Mouse (Mus musculus) retina, adult 2 months (tissue): ENCODE results near the gene Tm4sf19.

Experiments
- DNase-seq: peaks from one replicate; pipeline ENCODE4 v3.0.0-alpha.2; 2012; ENCODE audit warnings: low read depth, low spot score

Gene Tm4sf19

DNA sequence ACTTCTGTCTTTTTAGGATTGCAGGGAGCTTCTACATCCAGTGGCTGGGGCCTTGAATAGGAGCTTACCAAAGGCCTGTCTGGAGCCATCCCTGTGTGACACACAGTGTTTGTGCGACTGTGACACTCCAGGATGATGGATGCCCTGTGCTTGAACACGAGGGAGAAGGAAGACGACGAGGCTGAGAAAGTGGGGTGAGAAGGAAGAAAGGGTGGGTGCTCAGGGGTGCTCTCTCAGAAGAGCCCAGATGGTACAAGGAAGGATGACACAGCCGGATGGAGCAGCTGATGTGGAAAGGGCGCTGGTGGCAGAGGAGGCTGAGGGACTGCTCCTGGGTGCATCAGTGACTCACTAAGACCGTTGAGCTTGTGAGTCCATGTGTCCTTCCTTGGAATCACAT is at the start of gene Tm4sf19:
Tm4sf19 (plus strand) TSS at position 240 of the 400 bp plus-strand sequence.
- DNase-seq, result no peak

DNA sequence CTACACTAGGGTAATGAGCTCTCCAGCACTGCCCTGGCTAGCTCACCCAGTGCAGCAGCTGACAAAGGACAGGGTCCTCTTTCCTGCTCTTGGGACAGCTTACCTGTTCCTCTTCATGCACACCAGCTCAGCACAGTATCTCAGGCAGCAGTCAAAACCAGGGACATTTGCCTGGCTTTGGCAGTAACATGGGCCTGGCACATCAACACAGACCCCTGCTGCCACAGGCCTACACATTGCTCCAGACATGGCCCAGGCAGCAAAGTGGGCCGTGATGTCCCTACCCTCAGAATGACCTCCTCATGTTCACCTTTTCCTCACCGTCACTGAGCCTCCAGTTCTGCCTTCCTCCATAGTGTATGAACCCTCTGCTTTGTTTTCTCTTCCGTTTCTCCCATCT is 49.5 kb upstream of the Tm4sf19 start:
- no peak for DNase-seq

DNA sequence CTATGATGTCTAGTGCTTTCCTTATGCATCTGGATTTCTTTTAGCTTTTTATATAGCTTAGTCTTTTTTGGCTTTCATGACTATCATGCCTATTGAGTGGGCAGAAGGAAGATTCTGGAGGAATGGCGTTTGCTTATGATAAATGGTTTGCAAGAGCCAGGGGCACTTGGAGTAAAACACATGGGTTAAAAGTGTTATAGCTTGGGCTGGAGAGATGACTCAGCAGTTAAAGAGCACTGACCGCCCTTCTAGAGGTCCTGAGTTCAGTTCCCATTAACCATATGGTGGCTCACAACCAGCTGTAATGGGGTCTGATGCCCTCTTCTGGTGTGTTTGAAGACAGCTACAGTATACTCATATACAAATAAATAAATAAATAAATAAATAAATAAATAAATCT is 36.8 kb upstream of the Tm4sf19 start:
- DNase-seq, result no peak

DNA sequence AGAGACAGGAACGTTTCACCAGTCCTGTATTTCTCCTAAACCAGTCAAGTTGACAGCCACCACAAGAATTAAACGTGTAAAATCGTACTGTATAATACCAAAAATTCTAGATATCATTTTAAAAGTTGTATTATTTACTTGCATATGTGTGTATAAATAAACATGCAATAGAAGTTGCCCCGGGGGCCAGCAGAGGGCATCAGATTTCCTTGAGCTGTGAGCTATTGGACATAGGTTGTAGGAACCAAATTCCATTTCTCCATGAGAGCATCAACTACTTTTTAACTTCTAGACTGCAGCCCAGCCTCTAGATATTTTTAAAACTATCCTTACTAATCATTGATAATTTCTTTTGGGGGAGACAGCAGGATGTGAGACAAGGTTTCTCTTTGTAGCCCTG is 29.0 kb upstream of the Tm4sf19 start:
- DNase-seq, result no peak

DNA sequence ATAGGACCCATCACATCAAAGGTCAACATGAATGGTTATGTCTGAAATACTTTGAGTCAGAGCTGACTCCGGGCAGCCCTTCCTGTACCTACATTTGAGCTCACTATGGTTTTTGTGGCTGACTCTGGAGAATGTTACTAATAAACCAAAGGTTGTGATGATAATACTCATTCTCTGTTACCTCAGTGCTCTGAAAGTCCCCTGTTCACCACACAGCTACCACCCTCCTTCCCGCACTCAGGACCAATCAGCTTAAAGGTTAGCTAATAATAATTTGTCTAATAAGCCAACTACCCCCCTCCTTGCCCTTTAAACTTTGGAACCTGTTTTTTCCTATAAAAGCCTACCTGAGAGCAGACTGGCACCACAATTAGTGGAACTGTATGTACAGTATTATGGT is 20.7 kb upstream of the Tm4sf19 start:
- DNase-seq, result no peak

DNA sequence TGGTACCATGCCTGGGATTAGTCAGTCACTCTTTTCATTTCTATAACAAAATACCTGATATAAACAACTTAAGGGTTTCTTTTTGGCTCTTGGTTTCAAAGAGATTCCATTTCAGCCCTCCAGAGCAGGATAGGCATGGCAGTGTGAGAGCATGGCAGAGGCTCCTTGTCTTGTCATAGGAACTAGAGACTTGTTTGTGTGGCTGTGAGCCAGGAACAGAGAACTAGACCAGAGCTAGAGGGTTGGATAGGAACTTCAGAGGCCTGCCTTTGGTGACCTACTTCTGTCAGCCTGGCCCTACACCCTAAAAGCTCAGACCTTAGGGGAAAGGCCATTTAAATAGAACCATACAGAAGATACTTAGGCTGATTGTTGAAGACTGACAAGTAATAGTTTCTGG is 17.4 kb upstream of the Tm4sf19 start:
- no peak for DNase-seq

DNA sequence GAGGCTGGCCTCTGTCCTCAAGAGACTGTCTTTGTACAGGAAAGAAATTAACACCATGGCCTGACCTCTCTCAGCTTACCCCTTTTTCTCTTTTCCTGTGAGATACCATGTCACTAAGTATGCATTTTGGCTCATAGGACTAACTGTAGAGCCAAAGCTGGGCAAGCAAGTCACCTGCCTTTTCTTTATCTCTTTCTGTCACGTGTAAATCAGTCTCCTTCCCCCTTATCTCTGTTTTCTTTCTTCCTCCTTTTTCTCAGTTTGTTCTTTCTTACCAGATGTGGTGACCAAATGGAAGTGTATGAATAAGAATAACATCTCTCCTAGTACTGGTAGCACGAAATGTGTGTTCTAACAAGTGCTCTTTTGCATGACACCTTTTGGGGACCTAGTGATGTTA is 15.4 kb upstream of the Tm4sf19 start:
- no peak for DNase-seq

DNA sequence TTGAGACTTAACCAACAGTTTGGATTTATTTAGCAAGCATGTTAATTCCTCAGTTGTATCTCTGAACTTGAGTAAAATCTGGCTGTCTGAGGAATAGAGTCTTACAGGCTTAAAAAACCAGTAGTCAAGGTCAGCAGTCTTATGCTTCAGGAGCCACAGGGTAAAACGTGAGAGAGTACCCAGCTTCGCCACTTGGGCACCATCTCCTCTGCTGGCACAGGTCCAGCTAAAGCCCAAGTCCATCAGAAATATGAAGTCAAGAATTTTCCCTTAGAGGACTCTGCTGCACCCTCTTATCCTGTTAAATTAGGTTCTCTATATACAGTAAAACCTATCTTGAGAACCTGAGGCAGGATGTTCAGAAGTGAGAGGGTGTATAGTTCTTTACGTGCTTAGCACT is 13.5 kb upstream of the Tm4sf19 start:
- no peak for DNase-seq

DNA sequence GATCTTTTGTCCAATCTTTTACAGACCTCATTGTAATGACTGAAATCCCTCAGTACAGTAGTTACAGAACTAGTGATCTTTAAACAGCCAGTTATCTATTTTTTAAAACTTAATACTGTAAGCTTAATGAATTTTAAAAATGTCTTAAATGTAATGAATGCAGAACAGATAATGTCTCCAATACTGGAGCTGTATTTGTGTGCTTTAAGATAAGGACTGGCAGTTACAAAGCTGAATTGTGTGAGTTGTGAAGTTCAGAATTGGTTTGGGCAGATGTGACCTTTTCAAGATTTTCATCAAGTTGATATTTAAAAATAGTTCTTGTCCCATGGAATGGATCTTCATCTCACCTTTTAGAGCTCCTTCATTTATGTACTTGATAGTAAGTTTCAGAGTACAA is 11.3 kb upstream of the Tm4sf19 start:
- DNase-seq, result no peak

DNA sequence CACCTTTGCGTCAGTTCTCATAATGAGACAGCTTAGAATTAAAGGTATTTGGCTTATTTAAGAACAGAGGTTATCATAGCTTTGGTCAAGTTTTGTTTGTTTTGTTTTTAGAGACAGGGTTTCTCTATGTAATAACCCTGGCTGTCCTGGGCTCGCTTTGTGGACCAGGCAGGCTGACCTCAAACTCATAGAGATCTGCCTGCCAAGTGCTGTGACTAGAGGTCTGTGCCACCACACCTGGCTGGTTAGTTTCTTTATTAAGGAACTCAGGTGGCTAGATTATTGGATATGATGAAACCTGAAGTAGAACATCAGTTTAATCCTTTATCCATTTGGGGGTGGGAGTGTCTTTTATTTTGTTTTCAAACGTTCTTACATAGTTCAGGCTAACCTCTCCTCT is 10.5 kb upstream of the Tm4sf19 start:
- DNase-seq, result no peak

DNA sequence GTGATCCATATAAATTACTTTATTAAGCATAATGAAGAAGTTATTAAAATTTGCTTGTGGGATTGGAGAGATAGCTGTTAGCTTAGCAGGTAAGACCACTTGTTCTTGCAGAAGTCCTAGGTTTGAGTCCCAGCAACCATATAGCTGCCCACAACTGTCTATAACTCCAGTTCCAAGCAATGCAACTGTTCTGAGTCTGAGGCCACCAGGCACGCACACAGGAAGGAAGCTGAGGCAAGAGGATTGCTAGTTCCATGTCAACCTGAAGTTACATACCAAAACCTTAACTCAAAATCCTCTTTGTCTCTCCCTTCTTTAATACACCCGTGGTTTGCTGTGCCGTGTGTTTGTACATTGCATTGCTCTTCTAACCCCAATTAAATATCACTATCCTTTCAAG is 9.4 kb upstream of the Tm4sf19 start:
- DNase-seq, result no peak

DNA sequence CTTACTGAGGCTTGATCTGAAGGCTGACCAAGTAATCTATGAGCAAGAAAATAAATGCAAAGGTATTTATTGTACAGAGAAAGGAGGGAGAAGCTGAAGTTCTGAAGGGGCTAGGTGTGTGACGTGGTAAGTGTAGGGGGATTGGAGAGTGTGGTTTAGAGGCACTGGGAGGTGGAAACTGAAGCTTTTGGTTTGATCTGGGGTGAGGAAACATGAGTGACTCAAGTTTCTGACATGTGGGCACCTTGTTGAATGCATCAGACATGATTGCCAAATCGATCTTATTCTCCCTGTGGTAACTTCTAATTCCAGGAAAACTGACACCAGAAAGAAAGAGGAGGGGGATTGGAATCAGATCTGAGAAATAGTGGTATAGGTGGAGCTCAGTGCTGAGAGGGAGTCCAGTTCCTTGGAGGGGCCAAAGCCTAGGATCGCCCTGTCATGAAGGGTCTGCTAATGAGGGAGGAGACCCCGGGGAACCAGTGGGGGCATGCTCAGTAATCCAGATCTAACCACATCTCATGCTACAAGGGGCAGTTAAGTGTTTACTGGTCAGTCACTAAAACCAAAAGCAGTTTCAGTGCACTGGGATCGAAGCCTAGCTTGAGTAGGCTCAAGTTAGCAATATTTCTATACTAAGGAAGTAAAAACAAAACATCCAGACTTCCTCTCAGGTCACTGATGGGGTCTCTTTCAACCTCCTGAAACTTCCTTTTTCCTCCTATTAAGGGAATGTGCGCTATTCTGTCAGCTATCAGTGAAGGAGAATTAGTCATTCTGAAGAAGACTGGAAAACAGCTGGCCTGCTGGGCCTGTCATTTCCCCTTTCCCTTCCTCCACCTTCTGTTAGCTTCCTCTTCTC is 4.4 kb upstream of the Tm4sf19 start:
- no peak for DNase-seq

DNA sequence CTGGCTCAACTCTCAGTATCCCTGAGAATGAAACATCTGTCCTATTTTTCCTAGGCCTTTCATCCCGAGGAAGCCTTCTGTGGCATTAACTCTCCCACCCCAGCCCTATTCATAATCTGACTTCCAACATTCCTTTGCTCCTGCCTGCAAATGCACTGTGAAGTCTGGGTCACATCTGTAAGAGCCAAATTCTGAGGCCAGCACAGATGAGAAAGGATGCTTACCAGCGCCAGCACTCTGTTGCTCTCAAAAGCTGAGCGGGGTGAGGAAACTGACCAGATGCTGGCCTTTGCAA is 3.8 kb upstream of the Tm4sf19 start:
- DNase-seq, result no peak

DNA sequence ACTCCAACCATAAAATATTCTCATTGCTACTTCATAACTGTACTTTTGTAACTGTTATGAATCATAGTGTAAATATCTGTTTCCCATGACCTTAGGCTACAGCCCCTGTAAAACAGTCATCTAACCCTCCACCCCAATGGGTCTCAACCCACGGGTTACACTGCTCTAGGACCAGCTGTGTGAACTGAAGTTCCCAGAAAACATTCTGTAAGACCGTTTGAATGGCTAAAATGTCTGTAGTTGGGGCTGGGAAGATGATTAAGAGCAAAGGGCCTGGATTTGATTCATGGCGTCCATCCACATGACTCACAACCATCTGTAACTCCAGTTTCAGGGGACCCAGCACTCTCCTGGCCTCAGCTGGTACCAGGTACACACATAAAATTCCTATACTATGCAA is 2.1 kb upstream of the Tm4sf19 start:
- no peak for DNase-seq

DNA sequence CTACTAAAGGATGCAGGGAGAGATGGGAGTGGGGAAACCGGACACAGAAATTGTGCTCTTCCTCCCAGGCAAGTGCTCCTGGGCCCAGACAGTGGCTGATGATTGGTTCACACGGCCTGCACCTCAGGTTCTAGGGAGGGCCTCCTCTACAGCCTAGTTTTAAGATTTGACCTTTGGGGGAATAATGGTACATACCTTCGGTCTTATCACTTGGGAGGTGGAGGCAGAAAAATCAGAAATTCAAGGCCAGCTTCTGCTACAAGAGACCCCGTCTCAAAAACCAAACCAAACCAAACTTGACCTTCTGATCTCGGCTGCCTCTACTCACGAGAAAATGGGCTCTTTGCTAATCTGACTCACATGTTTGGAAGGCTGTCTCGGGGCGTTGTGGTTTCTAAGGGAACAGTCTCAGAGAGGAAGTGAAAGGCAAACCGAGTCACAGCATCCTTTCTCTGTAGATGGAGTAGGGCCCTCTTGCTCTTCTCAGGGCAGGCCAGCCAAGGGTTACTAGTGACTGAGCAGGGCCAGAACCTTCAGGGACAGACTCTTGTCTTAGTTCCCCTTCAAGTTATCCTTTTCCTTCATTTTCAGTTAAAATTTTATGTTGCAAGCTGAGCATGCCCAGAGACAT is 1.1 kb downstream of the Tm4sf19 start:
- DNase-seq, result no peak

DNA sequence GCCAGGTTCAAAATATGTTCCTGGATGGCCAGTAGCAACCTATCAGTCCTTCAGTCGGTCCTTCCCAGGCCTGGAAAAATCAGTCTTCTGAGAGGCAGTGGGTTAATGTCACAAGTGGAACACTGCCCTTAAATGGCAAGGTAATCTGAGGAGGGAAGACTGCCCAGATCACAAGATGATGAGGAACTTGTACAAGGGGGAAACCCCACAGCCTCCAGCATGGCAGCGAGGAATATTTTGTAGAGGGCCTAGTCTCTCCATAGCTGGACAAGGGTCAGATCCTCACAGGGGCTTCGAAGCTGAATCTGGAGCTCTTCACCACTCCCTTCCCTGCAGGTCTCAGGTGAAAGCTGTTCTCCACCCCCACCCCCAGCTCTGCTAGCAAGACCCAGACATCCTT is 2.5 kb downstream of the Tm4sf19 start:
- DNase-seq, result no peak

DNA sequence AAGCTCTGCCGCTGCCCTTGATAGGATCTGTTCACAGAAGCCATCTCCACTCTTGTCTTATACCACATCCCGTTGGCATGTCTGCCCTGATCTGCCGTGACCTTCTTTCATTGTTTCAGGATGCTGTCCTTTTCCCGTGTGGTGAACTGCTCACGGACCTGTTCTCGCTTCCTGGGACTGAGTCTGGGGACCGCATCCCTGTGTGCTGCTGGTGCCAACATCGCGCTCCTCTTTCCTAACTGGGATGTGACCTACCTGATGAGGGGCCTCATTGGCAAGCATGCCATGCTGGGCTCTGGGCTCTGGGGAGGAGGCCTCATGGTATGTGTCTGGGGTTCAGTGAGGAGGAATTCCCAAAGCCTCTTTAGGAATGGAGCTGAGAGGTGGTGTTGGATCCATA is 5.4 kb downstream of the Tm4sf19 start:
- no peak for DNase-seq

DNA sequence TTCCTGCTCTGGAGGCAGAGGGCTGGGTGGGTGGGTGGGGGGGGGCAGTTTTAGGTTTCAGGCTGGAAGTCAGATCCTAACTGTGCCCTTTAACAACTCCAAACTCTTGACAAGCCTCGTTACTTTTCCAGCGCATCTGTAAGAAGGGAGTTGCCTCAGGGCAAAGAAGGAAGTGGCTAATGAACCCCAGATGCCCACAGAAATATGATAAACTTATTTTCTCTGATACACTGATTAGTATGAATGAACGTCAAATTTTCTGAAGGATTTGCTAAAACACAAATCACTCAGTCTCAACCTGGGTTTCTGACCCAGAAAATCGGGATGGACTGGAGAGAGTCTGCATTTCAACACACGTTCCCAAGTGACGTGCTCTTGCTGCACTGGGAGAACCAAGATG is 6.4 kb downstream of the Tm4sf19 start:
- DNase-seq, result no peak

DNA sequence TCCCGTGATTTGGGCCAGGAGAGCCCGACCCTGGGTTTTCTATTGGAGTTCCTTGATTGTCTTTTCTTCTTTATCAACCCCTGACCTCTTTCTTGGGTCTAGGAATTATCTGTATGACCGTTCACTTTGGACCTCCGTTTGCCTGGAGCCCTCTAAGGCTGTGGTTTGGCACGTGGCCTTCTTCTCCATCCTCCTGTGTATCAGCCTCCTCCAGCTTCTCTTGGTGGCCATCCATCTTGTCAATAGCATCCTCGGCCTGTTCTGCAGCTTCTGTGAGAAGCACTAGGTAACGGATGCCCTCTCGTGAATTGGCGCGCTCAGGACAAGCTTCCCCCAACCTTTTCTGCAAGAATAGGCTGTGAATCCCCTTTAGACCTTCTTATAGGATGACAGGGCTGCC is 7.4 kb downstream of the Tm4sf19 start:
- no peak for DNase-seq

DNA sequence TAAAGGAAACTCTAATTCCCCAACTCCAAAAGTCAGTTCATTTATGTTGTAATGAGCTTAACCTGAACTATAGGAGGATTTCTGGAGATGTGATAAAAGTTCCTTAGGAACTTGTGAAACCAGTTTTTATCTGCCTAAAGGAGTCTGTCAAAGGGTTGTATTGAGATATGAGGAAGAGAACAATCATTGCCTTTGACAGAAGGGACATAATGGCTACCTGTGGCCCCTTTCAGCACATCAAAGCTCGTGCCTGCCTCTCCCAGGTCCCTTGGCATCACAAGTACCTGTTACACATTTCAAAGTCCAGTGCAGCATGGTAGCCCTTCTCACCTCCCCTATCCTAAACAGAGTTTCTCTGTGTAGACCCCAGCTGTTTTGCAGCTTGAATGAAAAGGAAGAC is 17.2 kb downstream of the Tm4sf19 start:
- DNase-seq, result no peak

DNA sequence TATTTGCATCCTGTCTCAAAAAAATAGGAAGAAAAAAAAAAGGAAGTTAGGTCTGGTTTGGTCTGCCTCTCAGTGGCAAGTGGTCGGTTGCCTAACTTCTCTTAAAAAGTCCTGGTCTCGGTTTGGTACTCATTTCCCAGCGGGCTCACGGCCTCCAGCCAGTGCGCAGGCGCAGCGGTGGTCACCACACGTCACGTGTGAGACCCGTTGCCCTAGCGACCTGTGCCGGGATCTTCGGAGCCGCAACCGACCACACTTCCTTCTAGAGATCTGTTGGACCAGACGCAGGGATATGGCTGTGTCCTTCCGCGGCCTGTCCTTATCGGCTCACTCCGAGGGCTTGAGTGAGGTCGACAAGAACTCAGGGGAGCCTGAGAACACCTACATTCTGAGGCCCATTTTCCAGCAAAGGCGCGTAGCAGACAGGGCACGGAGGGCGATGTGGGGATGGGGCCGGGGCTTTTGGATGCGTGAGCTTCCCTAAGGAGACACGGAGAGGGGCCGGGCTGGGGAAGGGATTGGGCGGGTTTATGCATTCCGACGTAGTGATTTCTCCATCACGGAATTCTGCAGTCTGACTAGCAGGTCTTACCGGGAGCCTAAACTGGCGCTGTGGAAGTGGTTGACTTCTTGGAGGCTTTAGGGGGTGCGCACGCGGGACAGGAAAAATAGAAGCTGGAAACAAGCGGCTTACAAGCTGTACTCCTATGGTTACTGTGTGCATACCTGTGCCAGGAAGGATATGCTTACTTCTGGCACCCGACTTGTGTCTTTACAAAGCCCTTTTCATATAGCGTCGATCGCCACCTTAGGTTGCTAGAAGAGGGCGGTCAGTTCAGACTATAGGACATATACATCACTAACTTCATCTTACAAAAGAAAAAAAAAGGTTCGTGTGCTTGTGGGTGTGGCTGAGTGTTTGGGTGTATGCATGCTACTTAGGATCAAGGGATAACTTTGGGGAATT is 19.5 kb downstream of the Tm4sf19 start, which contains the start of gene Tctex1d2:
Tctex1d2 (plus strand) TSS at position 186 of the 967 bp plus-strand sequence.
- DNase-seq, result peak; percentile 77

DNA sequence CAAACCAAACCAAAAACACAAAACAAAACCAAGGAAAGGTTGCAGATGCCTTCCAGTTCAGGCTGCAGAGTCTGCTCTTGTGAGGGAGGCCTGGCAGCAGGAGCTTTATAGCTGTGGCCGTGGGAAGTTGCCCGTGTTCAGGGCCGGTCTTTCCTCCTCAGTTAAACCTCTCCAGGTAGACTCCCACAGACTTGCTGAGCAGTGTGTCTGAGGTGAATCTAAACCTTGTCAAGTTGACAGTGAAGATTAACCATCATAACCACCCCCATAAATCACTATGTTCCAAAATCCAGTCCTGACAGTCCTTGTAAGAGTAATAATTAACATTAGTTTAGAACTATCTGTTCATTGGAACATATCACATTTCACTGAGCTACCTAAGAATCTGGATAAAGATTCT is 27.2 kb downstream of the Tm4sf19 start:
- no peak for DNase-seq
